Mouse (Mus musculus) c-Kit-positive CD71-positive TER-119-positive erythroid progenitor cells, embryonic 14.5 days (primary cell): ENCODE data around the gene Dusp11.
"Not testable (repeated sequence)": the region's sequence is repeated elsewhere in the genome, so short reads cannot be mapped to it uniquely, and the experiment has no call there.

ENCODE experiments used
- DNase-seq: peaks from one replicate; pipeline ENCODE4 v3.0.0-alpha.2; 2013; ENCODE audit warnings: low spot score

The Dusp11 gene

GRCm38 (mm10) chr6:85935646-85936045, 25.8 kb downstream of the Dusp11 start:
- DNase-seq: no peak

GRCm38 (mm10) chr6:85934047-85934446, 27.4 kb downstream of the Dusp11 start:
- no peak for DNase-seq

- no peak for DNase-seq
Measured at GRCm38 (mm10) chr6:85929312-85929711, 32.2 kb downstream of the Dusp11 start.

- no peak for DNase-seq
Measured at GRCm38 (mm10) chr6:85927476-85928464, 33.7 kb downstream of the Dusp11 start.

- DNase-seq: no peak
Measured at GRCm38 (mm10) chr6:85926709-85927108, 34.8 kb downstream of the Dusp11 start.

GRCm38 (mm10) chr6:85923643-85924042, 37.8 kb downstream of the Dusp11 start:
- DNase-seq: no peak

- no peak for DNase-seq
Measured at GRCm38 (mm10) chr6:85919401-85919800, 42.1 kb downstream of the Dusp11 start.

- not testable (repeated sequence) for DNase-seq
Measured at GRCm38 (mm10) chr6:85918341-85918740, 43.1 kb downstream of the Dusp11 start.

GRCm38 (mm10) chr6:85916596-85916995, 44.9 kb downstream of the Dusp11 start:
- no peak for DNase-seq

GRCm38 (mm10) chr6:85915539-85916513, 45.6 kb downstream of the Dusp11 start, which contains the start of gene Nat8f1:
Gene Nat8f1 (minus strand): TSS chr6:85915687.
- peak; percentile 85 for DNase-seq

- no peak for DNase-seq
Measured at GRCm38 (mm10) chr6:85915141-85915538, 46.3 kb downstream of the Dusp11 start.

GRCm38 (mm10) chr6:85911587-85911986, 49.9 kb downstream of the Dusp11 start, which contains the start of gene Tprkb:
Gene Tprkb (plus strand): TSS chr6:85911865.
- no peak for DNase-seq

- DNase-seq: no peak
Measured at GRCm38 (mm10) chr6:85909704-85910103, 51.8 kb downstream of the Dusp11 start.

- DNase-seq: no peak
Measured at GRCm38 (mm10) chr6:85908341-85908740, 53.1 kb downstream of the Dusp11 start.

GRCm38 (mm10) chr6:85906911-85907351, 54.5 kb downstream of the Dusp11 start:
- not testable (repeated sequence) for DNase-seq

GRCm38 (mm10) chr6:85904642-85905061, 56.8 kb downstream of the Dusp11 start, which contains the start of gene Nat8f4:
Gene Nat8f4 (minus strand): TSS chr6:85904884.
- DNase-seq: peak; percentile 34

- no peak for DNase-seq
Measured at GRCm38 (mm10) chr6:85902303-85902702, 59.2 kb downstream of the Dusp11 start.

GRCm38 (mm10) chr6:85898596-85899475, 62.6 kb downstream of the Dusp11 start:
- DNase-seq: not testable (repeated sequence)

GRCm38 (mm10) chr6:85895061-85895648, 66.3 kb downstream of the Dusp11 start:
- DNase-seq: not testable (repeated sequence)
